ENCODE assay signal across 8 mouse cellular contexts in the genomic region with DNA sequence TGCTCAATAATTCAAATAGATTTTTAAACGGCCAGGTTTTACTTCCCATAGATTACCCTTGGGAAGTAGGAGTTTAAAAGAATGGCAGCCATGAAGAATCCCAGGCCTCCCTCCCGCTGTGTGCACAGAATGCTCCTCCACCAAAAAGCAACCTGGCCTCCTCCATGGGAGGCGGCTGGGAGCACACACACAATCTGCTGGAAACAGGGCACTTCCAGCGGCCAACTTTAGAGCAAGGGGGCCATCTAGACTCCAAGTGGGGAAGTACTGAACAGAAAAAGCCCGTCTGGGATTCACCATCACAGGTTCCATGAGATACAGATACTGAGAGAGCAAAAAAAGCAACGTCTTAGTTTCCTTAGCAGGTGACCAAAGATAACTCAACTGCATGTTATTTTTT.
A peak's percentile ranks its signal among the peaks of the same experiment; 100 is the strongest.
DNase-seq lines count a peak whose midpoint lies in the region; ATAC-seq lines count a peak whose summit lies in the region.

No protein-coding gene starts in this region.

- H3K27me3 ChIP-seq in hindbrain, embryonic 12.5 days, result no peaks in the 10 kb centered on the region; the same call in 1 of the 2 replicates

- H3K4me1 ChIP-seq in hindbrain, embryonic 12.5 days, result peaks cover 3% of the 10 kb centered on the region; the same call in 1 of the 2 replicates

- no peak overlapping the region for H3K27ac ChIP-seq in hindbrain, embryonic 12.5 days

- no peak overlapping the region for H3K4me3 ChIP-seq in hindbrain, embryonic 12.5 days

- peak; percentile 66; the same call in 1 of the 2 replicates for ATAC-seq in hindbrain, embryonic 12.5 days (ENCODE audit: low FRiP score)
- ATAC-seq in inflammation-experienced regulatory T-cells, adult 6 months, result no peak

- H3K9ac ChIP-seq in hindbrain, embryonic 12.5 days, result no peak overlapping the region

- no peak overlapping the region for H3K4me2 ChIP-seq in hindbrain, embryonic 12.5 days (replicated peaks)

- DNase-seq in kidney, postnatal 4 days, result peak; percentile 34 to 43
- no peak for DNase-seq in kidney, postnatal 14 days
- DNase-seq in cerebellum, postnatal 14 days, result peak; percentile 83 to 84
- peak; percentile 57 for DNase-seq in mesoderm, embryonic 11.5 days (ENCODE audit: low read depth, low spot score)
- peak; percentile 75 for DNase-seq in telencephalon, adult 2 months (ENCODE audit: low read depth, low spot score)
- DNase-seq in thymus, postnatal 25 days, result no peak

- no peaks in the 10 kb centered on the region for H3K36me3 ChIP-seq in hindbrain, embryonic 12.5 days

- 11% methylated on average over 6 of the region's 6 CpGs for WGBS in hindbrain, embryonic 12.5 days

- H3K9me3 ChIP-seq in hindbrain, embryonic 12.5 days (replicated peaks), result no peaks in the 10 kb centered on the region

Comparison
In these comparisons a context has a peak if more than half of its experiments do, and no peak if none do; other contexts are left out.
1. DNase-seq: peak in kidney, postnatal 4 days (2 of 2), cerebellum, postnatal 14 days (2 of 2), mesoderm, embryonic 11.5 days (single experiment) and telencephalon, adult 2 months (single experiment); none in kidney, postnatal 14 days (single experiment) and thymus, postnatal 25 days (single experiment).